Comparison of ENCODE assay signal across 31 mouse cellular contexts in genomic region chr11:106034986-106035385, GRCm38 (mm10). TPM values are rescaled to one million over a fixed set of nuclear protein-coding genes. Genes with fewer than 3 reads are reported as not detected.
DNase-seq lines count a peak whose midpoint lies in the region; ATAC-seq and TF ChIP-seq lines count a peak whose summit lies in the region.
"Had no signal": no experiment of that assay in that cellular context is flagged by ENCODE, and none has a peak within 500 bp of the region (broad histone marks: within the 10 kb centered on the region; RNA-seq: fewer than 3 reads in every experiment).

No protein-coding gene starts in this region.

- TF ChIP-seq CTCF in liver, postnatal 0 days (IDR thresholded peaks at IDR 0.05; ENCODE audit: low read depth): no peak

- H3K27ac ChIP-seq in liver, embryonic 11.5 days (ENCODE audit: low read depth, low read length): peak overlapping the region; percentile 48; the same call in 1 of the 2 replicates
- no peak overlapping the region for H3K27ac ChIP-seq in liver, postnatal 0 days (ENCODE audit: low read depth)
- H3K27ac ChIP-seq in brown adipose tissue, adult 24 weeks (replicated peaks; ENCODE audit: low read depth, low read length): peak overlapping the region; percentile 88; the same call in 1 of the 2 replicates
- peak overlapping the region; percentile 84 for H3K27ac ChIP-seq in liver, embryonic 15.5 days (replicated peaks)
- H3K27ac ChIP-seq: embryonic facial prominence, embryonic 12.5 days; hindbrain, embryonic 12.5 days; hindbrain, embryonic 15.5 days had no signal

- H3K27me3 ChIP-seq in liver, embryonic 11.5 days (replicated peaks; ENCODE audit: control insufficient read depth, insufficient read depth, low read length): no peaks in the 10 kb centered on the region
- H3K27me3 ChIP-seq in liver, postnatal 0 days (ENCODE audit: insufficient read depth, low read length): no peaks in the 10 kb centered on the region
- H3K27me3 ChIP-seq in liver, embryonic 15.5 days: no peaks in the 10 kb centered on the region
- H3K27me3 ChIP-seq: embryonic facial prominence, embryonic 12.5 days; embryonic facial prominence, embryonic 15.5 days; hindbrain, embryonic 12.5 days; hindbrain, embryonic 15.5 days had no signal

- H3K36me3 ChIP-seq in liver, embryonic 11.5 days (ENCODE audit: control insufficient read depth, insufficient read depth, low read length): no peaks in the 10 kb centered on the region
- no peaks in the 10 kb centered on the region for H3K36me3 ChIP-seq in liver, postnatal 0 days (replicated peaks; ENCODE audit: insufficient read depth, low read length)
- H3K36me3 ChIP-seq in liver, embryonic 15.5 days (replicated peaks): peaks cover 4% of the 10 kb centered on the region; the same call in 1 of the 2 replicates
- H3K36me3 ChIP-seq: embryonic facial prominence, embryonic 12.5 days; embryonic facial prominence, embryonic 15.5 days; hindbrain, embryonic 12.5 days; hindbrain, embryonic 15.5 days had no signal

- no peaks in the 10 kb centered on the region for H3K9me3 ChIP-seq in liver, embryonic 11.5 days (ENCODE audit: control insufficient read depth, low read length)
- no peaks in the 10 kb centered on the region for H3K9me3 ChIP-seq in liver, postnatal 0 days (ENCODE audit: low read length)
- no peaks in the 10 kb centered on the region for H3K9me3 ChIP-seq in liver, embryonic 15.5 days (replicated peaks)
- H3K9me3 ChIP-seq: embryonic facial prominence, embryonic 12.5 days; embryonic facial prominence, embryonic 15.5 days; hindbrain, embryonic 12.5 days; hindbrain, embryonic 15.5 days had no signal

- H3K4me1 ChIP-seq in liver, embryonic 11.5 days (replicated peaks; ENCODE audit: control insufficient read depth, insufficient read depth, low read length): peaks cover 16% of the 10 kb centered on the region
- H3K4me1 ChIP-seq in liver, postnatal 0 days (ENCODE audit: insufficient read depth): peaks cover 18% of the 10 kb centered on the region; the same call in 1 of the 2 replicates
- peaks cover 17% of the 10 kb centered on the region; the same call in 1 of the 2 replicates for H3K4me1 ChIP-seq in brown adipose tissue, adult 24 weeks (ENCODE audit: control insufficient read depth, insufficient read depth, insufficient read length, low read length)
- peaks cover 48% of the 10 kb centered on the region for H3K4me1 ChIP-seq in liver, embryonic 15.5 days (replicated peaks)

- no peak for DNase-seq in liver, embryonic 11.5 days (ENCODE audit: low spot score)
- DNase-seq in liver, postnatal 0 days: no peak
- no peak for DNase-seq in embryo, embryonic 10.5 days (ENCODE audit: low spot score)
- DNase-seq in layer of hippocampus, adult 8-10 months (ENCODE audit: low spot score in 2 of 2): no peak
- DNase-seq: adrenal gland, adult 2 months; adrenal gland, postnatal 14 days; cerebellum, adult 18-20 months; cerebellum, postnatal 14 days; forebrain, postnatal 0 days; gastrocnemius, adult 2 months; gastrocnemius, postnatal 14 days; heart, adult 11 months had no signal

- no peak overlapping the region; the same call in 1 of the 2 replicates for H3K9ac ChIP-seq in liver, embryonic 11.5 days (ENCODE audit: low read depth, low read length)
- no peak overlapping the region for H3K9ac ChIP-seq in liver, postnatal 0 days (replicated peaks)
- H3K9ac ChIP-seq in liver, embryonic 15.5 days: no peak overlapping the region
- H3K9ac ChIP-seq: embryonic facial prominence, embryonic 15.5 days; forebrain, postnatal 0 days; hindbrain, embryonic 15.5 days had no signal

- no peak overlapping the region for H3K4me2 ChIP-seq in liver, embryonic 11.5 days
- H3K4me2 ChIP-seq in liver, postnatal 0 days (ENCODE audit: low read depth, low read length): no peak overlapping the region
- no peak overlapping the region for H3K4me2 ChIP-seq in liver, embryonic 15.5 days
- H3K4me2 ChIP-seq: embryonic facial prominence, embryonic 12.5 days; embryonic facial prominence, embryonic 15.5 days; heart, embryonic 11.5 days; hindbrain, embryonic 12.5 days; hindbrain, embryonic 15.5 days had no signal

- no peak overlapping the region for H3K4me3 ChIP-seq in liver, embryonic 11.5 days (ENCODE audit: low read depth, low read length)
- no peak overlapping the region for H3K4me3 ChIP-seq in liver, postnatal 0 days (ENCODE audit: low read depth, low read length)
- H3K4me3 ChIP-seq in brown adipose tissue, adult 24 weeks (ENCODE audit: insufficient read depth, low read depth, low read length): 0 out of 2 replicates have a peak overlapping the region, but pooled peaks have one; percentile 2
- H3K4me3 ChIP-seq in liver, embryonic 15.5 days (replicated peaks): no peak overlapping the region
- H3K4me3 ChIP-seq: embryonic facial prominence, embryonic 12.5 days; embryonic facial prominence, embryonic 15.5 days; gastrocnemius, adult 2 months; hindbrain, embryonic 12.5 days; hindbrain, embryonic 15.5 days had no signal

- no peak for TF ChIP-seq EP300 in liver, postnatal 0 days (IDR thresholded peaks at IDR 0.05; ENCODE audit: low read depth)

- no peak for ATAC-seq in liver, embryonic 11.5 days (replicated peaks; ENCODE audit: low FRiP score)
- ATAC-seq in liver, postnatal 0 days: no peak
- no peak for ATAC-seq in liver, embryonic 15.5 days (ENCODE audit: insufficient read depth)
- no peak for ATAC-seq in cerebellum, adult (ENCODE audit: insufficient number of reproducible peaks, low FRiP score, low TSS enrichment)
- ATAC-seq: forebrain, embryonic 14.5 days; forebrain, postnatal 0 days had no signal

- WGBS in liver, embryonic 11.5 days: 70% methylated on average over 9 of the region's 9 CpGs
- 66% methylated on average over 9 of the region's 9 CpGs for WGBS in liver, postnatal 0 days (ENCODE audit: insufficient replicate concordance)
- WGBS in liver, embryonic 15.5 days (ENCODE audit: insufficient replicate concordance): 48% methylated on average over 9 of the region's 9 CpGs

RNA-seq across cellular contexts. Expression of gene Dcaf7, which starts 1.7 kb away (rescaled TPM):
- polyA plus RNA-seq in liver, embryonic 11.5 days (2014; fragmentation: Nextera tagmentation; extraction: Ambion mirVana): 53.9 and 61.2 TPM in 2 replicates
- 18.6 and 20.6 TPM in 2 replicates for polyA plus RNA-seq in liver, postnatal 0 days (2015; fragmentation: Nextera tagmentation; extraction: Ambion mirVana)
- 8.4 and 10.1 TPM in 2 replicates for polyA plus RNA-seq in brown adipose tissue, adult 24 weeks (2012; ENCODE audit: insufficient read depth, insufficient read length, missing spikeins)
- 26.6 and 29.6 TPM in 2 replicates for polyA plus RNA-seq in liver, embryonic 15.5 days (2015; fragmentation: Nextera tagmentation; extraction: Ambion mirVana)
- 100 to 1,000 TPM; 121 to 133 (median 126) TPM for total RNA-seq in layer of hippocampus, adult 8-10 months (2022)

RNA-seq across cellular contexts. Expression of gene Kcnh6, which starts 27.1 kb away (rescaled TPM):
- 0.12 and 0.26 TPM in 2 replicates for polyA plus RNA-seq in liver, embryonic 11.5 days (2014; fragmentation: Nextera tagmentation; extraction: Ambion mirVana)
- polyA plus RNA-seq in liver, postnatal 0 days (2015; fragmentation: Nextera tagmentation; extraction: Ambion mirVana): 0.02 TPM in 1 of 2 replicates, not detected in the other
- not detected in 2 replicates for polyA plus RNA-seq in brown adipose tissue, adult 24 weeks (2012; ENCODE audit: insufficient read depth, insufficient read length, missing spikeins)
- 0.05 and 0.07 TPM in 2 replicates for polyA plus RNA-seq in liver, embryonic 15.5 days (2015; fragmentation: Nextera tagmentation; extraction: Ambion mirVana)
- 1 to 10 TPM; 1.1 to 1.6 (median 1.3) TPM for total RNA-seq in layer of hippocampus, adult 8-10 months (2022)
- total RNA-seq: gastrocnemius, adult 2 months; gastrocnemius, postnatal 14 days; heart, adult 8-10 months had no signal

RNA-seq across cellular contexts. Expression of gene Taco1, which starts 30.9 kb away (rescaled TPM):
- 12.8 and 13.8 TPM in 2 replicates for polyA plus RNA-seq in liver, embryonic 11.5 days (2014; fragmentation: Nextera tagmentation; extraction: Ambion mirVana)
- polyA plus RNA-seq in liver, postnatal 0 days (2015; fragmentation: Nextera tagmentation; extraction: Ambion mirVana): 5.5 and 5.6 TPM in 2 replicates
- polyA plus RNA-seq in brown adipose tissue, adult 24 weeks (2012; ENCODE audit: insufficient read depth, insufficient read length, missing spikeins): 48.4 and 53.8 TPM in 2 replicates
- 6.1 and 6.4 TPM in 2 replicates for polyA plus RNA-seq in liver, embryonic 15.5 days (2015; fragmentation: Nextera tagmentation; extraction: Ambion mirVana)
- 10 to 100 TPM; 15.5 to 23.3 (median 18.7) TPM for total RNA-seq in layer of hippocampus, adult 8-10 months (2022)

RNA-seq across cellular contexts. Expression of gene Ace3, which starts 40.5 kb away (rescaled TPM):
- not detected in 2 replicates for polyA plus RNA-seq in liver, embryonic 11.5 days (2014; fragmentation: Nextera tagmentation; extraction: Ambion mirVana)
- polyA plus RNA-seq in liver, postnatal 0 days (2015; fragmentation: Nextera tagmentation; extraction: Ambion mirVana): not detected in 2 replicates
- not detected in 2 replicates for polyA plus RNA-seq in brown adipose tissue, adult 24 weeks (2012; ENCODE audit: insufficient read depth, insufficient read length, missing spikeins)
- polyA plus RNA-seq in liver, embryonic 15.5 days (2015; fragmentation: Nextera tagmentation; extraction: Ambion mirVana): not detected in 2 replicates
- total RNA-seq in layer of hippocampus, adult 8-10 months (2022): not detected
- total RNA-seq: adrenal gland, adult 2 months; adrenal gland, postnatal 14 days; adrenal gland, postnatal 4 days; ES-E14; forebrain, postnatal 0 days; gastrocnemius, adult 2 months; gastrocnemius, postnatal 14 days; gastrocnemius, postnatal 4 days; heart, adult 8-10 months; heart, postnatal 25 days; hematopoietic stem cell, adult 5-6 weeks had no signal
- polyA plus RNA-seq: adrenal gland, adult 2 months; embryonic facial prominence, embryonic 12.5 days; embryonic facial prominence, embryonic 15.5 days; forebrain, embryonic 11.5 days; forebrain, embryonic 14.5 days; forebrain, postnatal 0 days; frontal cortex, adult 2 months; heart, embryonic 11.5 days; heart, embryonic 14.5 days; heart, postnatal 0 days; hindbrain, embryonic 12.5 days; hindbrain, embryonic 15.5 days had no signal

RNA-seq across cellular contexts. Expression of gene Map3k3, which starts 49.4 kb away (rescaled TPM):
- 12.8 and 17.4 TPM in 2 replicates for polyA plus RNA-seq in liver, embryonic 11.5 days (2014; fragmentation: Nextera tagmentation; extraction: Ambion mirVana)
- polyA plus RNA-seq in liver, postnatal 0 days (2015; fragmentation: Nextera tagmentation; extraction: Ambion mirVana): 4.6 and 4.7 TPM in 2 replicates
- polyA plus RNA-seq in brown adipose tissue, adult 24 weeks (2012; ENCODE audit: insufficient read depth, insufficient read length, missing spikeins): 8.8 and 10.1 TPM in 2 replicates
- polyA plus RNA-seq in liver, embryonic 15.5 days (2015; fragmentation: Nextera tagmentation; extraction: Ambion mirVana): 5.2 and 6.0 TPM in 2 replicates
- 10 to 100 TPM; 30.2 to 37.4 (median 35.1) TPM for total RNA-seq in layer of hippocampus, adult 8-10 months (2022)
